Mouse (Mus musculus): ENCODE data around the gene Rnf126.

DNA sequence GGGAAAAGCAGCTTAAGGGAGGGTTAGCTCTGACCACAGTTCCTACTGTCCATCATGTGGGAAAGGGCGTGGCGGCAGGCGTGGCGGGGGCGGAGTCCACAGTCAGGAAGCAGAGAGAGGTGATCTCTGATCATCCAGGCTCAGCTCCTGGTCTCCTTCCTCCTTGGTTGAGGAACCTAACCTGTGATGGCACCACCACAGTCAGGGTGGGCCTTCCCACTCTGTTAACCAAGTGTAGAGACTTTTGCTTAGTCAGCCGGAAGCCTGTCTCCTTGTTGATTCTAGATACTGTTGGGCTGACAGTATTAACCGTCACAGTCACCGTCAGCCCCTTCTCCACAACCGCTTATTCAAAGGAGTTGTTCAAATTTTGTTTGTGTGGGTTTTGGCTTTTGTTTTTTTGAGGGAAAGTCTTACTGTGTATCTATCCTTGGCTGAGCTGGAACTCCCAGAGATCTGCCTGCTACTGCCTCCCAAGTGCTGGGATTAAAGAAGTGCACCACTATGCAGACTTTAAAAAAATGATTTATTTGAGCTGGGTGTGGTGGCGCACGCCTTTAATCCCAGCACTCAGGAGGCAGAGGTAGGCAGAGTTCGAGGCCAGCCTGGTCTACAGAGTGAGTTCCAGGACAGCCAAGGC lies 31.7 kb upstream of the Rnf126 start:
- TF ChIP-seq POLR2A (IDR thresholded peaks at IDR 0.05; ENCODE audit: insufficient read depth, low read length) (no peak), CTCF (IDR thresholded peaks at IDR 0.05; ENCODE audit: low read depth, low read length) (no peak)
